9 mouse cellular contexts compared by ENCODE assay signal in genomic region chr5:118171665-118172064, GRCm38 (mm10). TPM values are rescaled to one million over a fixed set of nuclear protein-coding genes. Genes with fewer than 3 reads are reported as not detected.
DNase-seq lines count a peak whose midpoint lies in the region; ATAC-seq and TF ChIP-seq lines count a peak whose summit lies in the region.
"Had no signal": no experiment of that assay in that cellular context is flagged by ENCODE, and none has a peak within 500 bp of the region (broad histone marks: within the 10 kb centered on the region; RNA-seq: fewer than 3 reads in every experiment).

No protein-coding gene starts in this region.

- H3K4me1 ChIP-seq in kidney, embryonic 14.5 days (ENCODE audit: control insufficient read depth, insufficient read depth, low read length), result peaks cover 15% of the 10 kb centered on the region
- H3K4me1 ChIP-seq in cortical plate, adult 2 months (ENCODE audit: control insufficient read depth, insufficient read depth, low read length), result peaks cover 1% of the 10 kb centered on the region; the same call in 1 of the 2 replicates
- peaks cover 40% of the 10 kb centered on the region for H3K4me1 ChIP-seq in hindbrain, embryonic 15.5 days (replicated peaks)

- WGBS in kidney, embryonic 14.5 days, result under 1% methylated on average over 36 of the region's 36 CpGs
- WGBS in hindbrain, embryonic 15.5 days, result under 1% methylated on average over 35 of the region's 36 CpGs
- WGBS in macrophage (ENCODE audit: missing documents), result 2% methylated on average over 36 of the region's 36 CpGs

- no peak for DNase-seq in kidney, adult 8-10 months
- no peak for DNase-seq in adrenal gland, adult (ENCODE audit: inconsistent age in 2 of 2, low spot score in 1 of 2)
- DNase-seq in spleen, adult 18-20 months, result no peak
- DNase-seq in thymus, postnatal 25 days, result no peak

- H3K79me2 ChIP-seq in macrophage (ENCODE audit: inconsistent target), result no peaks in the 10 kb centered on the region

- TF ChIP-seq POLR2A in cortical plate, adult 2 months (IDR thresholded peaks at IDR 0.05; ENCODE audit: extremely low read depth, insufficient read depth, low read length), result no peak

- no peak for TF ChIP-seq CTCF in cortical plate, adult 2 months (IDR thresholded peaks at IDR 0.05; ENCODE audit: extremely low read depth, insufficient read depth, low read length)

- H3K36me3 ChIP-seq in kidney, embryonic 14.5 days (ENCODE audit: control insufficient read depth, insufficient read depth, low read length), result no peaks in the 10 kb centered on the region
- no peaks in the 10 kb centered on the region for H3K36me3 ChIP-seq in hindbrain, embryonic 15.5 days
- no peaks in the 10 kb centered on the region for H3K36me3 ChIP-seq in macrophage (ENCODE audit: inconsistent target)

- H3K9ac ChIP-seq in kidney, embryonic 14.5 days (ENCODE audit: low read depth, low read length), result no peak overlapping the region
- no peak overlapping the region for H3K9ac ChIP-seq in hindbrain, embryonic 15.5 days

- peak overlapping the region; percentile 41 for H3K4me2 ChIP-seq in kidney, embryonic 14.5 days (replicated peaks; ENCODE audit: low read depth, low read length)
- peak overlapping the region; percentile 98 for H3K4me2 ChIP-seq in hindbrain, embryonic 15.5 days

- no peaks in the 10 kb centered on the region; the same call in 1 of the 2 replicates for H3K9me3 ChIP-seq in kidney, embryonic 14.5 days (ENCODE audit: control insufficient read depth, low read length)
- no peaks in the 10 kb centered on the region for H3K9me3 ChIP-seq in hindbrain, embryonic 15.5 days

- no peak for ATAC-seq in kidney, embryonic 14.5 days (ENCODE audit: low FRiP score, low TSS enrichment)
- ATAC-seq in hindbrain, embryonic 15.5 days (ENCODE audit: low FRiP score, low read depth), result no peak

- H3K4me3 ChIP-seq in kidney, embryonic 14.5 days (ENCODE audit: low read length), result peak overlapping the region; percentile 34
- H3K4me3 ChIP-seq in cortical plate, adult 2 months (ENCODE audit: insufficient read depth, low read length), result peak overlapping the region; percentile 39
- H3K4me3 ChIP-seq in hindbrain, embryonic 15.5 days, result peak overlapping the region; percentile 63
- peak overlapping the region; percentile 25; the same call in 1 of the 2 replicates for H3K4me3 ChIP-seq in macrophage (ENCODE audit: inconsistent target)

- H3K27ac ChIP-seq in kidney, embryonic 14.5 days (ENCODE audit: low read depth, low read length), result no peak overlapping the region
- no peak overlapping the region for H3K27ac ChIP-seq in cortical plate, adult 2 months (ENCODE audit: insufficient read depth, low read length)
- no peak overlapping the region for H3K27ac ChIP-seq in hindbrain, embryonic 15.5 days (replicated peaks)
- H3K27ac ChIP-seq in macrophage, result no peak overlapping the region

- peaks cover 75% of the 10 kb centered on the region for H3K27me3 ChIP-seq in kidney, embryonic 14.5 days (ENCODE audit: control insufficient read depth, insufficient read depth, low read length)
- peaks cover 59% of the 10 kb centered on the region for H3K27me3 ChIP-seq in hindbrain, embryonic 15.5 days

RNA-seq across cellular contexts. Expression of gene Hrk, which starts 7.2 kb away (rescaled TPM):
- polyA plus RNA-seq in kidney, embryonic 14.5 days (2014; fragmentation: Nextera tagmentation; extraction: Ambion mirVana), result 0.03 and 0.04 TPM in 2 replicates
- polyA plus RNA-seq in cortical plate, adult 2 months (2012; rRNA removed), result 15.5 and 16.9 TPM in 2 replicates
- 4.9 and 5.8 TPM in 2 replicates for polyA plus RNA-seq in hindbrain, embryonic 15.5 days (2015; fragmentation: Nextera tagmentation; extraction: Ambion mirVana)
- not detected for total RNA-seq in macrophage (2018; cell fraction: chromatin; rRNA removed)
- total RNA-seq in macrophage (2018; cell fraction: cytosol; rRNA removed), result not detected
- not detected for total RNA-seq in macrophage (2018; cell fraction: nucleus; rRNA removed)
- not detected in 3 replicates for polyA plus RNA-seq in macrophage (2018)
- polyA plus RNA-seq: large intestine, adult 2 months had no signal

RNA-seq across cellular contexts. Expression of gene Fbxw8, which starts 16.4 kb away (rescaled TPM):
- 22.8 and 28.6 TPM in 2 replicates for polyA plus RNA-seq in kidney, embryonic 14.5 days (2014; fragmentation: Nextera tagmentation; extraction: Ambion mirVana)
- 31.8 and 31.9 TPM in 2 replicates for polyA plus RNA-seq in cortical plate, adult 2 months (2012; rRNA removed)
- 21.1 and 21.7 TPM in 2 replicates for polyA plus RNA-seq in hindbrain, embryonic 15.5 days (2015; fragmentation: Nextera tagmentation; extraction: Ambion mirVana)
- 10 to 100 TPM; 15.7 to 52.4 (median 27.3) TPM for total RNA-seq in macrophage (2018; cell fraction: chromatin; rRNA removed)
- total RNA-seq in macrophage (2018; cell fraction: cytosol; rRNA removed), result 10 to 100 TPM; 15.3 to 26.0 (median 21.2) TPM
- total RNA-seq in macrophage (2018; cell fraction: nucleus; rRNA removed), result 10 to 100 TPM; 13.6 to 37.8 (median 24.1) TPM
- 12.7 to 25.2 TPM (median 16.7 TPM) in 3 replicates for polyA plus RNA-seq in macrophage (2018)
